13 mouse cellular contexts compared by ENCODE assay signal in the genomic region with DNA sequence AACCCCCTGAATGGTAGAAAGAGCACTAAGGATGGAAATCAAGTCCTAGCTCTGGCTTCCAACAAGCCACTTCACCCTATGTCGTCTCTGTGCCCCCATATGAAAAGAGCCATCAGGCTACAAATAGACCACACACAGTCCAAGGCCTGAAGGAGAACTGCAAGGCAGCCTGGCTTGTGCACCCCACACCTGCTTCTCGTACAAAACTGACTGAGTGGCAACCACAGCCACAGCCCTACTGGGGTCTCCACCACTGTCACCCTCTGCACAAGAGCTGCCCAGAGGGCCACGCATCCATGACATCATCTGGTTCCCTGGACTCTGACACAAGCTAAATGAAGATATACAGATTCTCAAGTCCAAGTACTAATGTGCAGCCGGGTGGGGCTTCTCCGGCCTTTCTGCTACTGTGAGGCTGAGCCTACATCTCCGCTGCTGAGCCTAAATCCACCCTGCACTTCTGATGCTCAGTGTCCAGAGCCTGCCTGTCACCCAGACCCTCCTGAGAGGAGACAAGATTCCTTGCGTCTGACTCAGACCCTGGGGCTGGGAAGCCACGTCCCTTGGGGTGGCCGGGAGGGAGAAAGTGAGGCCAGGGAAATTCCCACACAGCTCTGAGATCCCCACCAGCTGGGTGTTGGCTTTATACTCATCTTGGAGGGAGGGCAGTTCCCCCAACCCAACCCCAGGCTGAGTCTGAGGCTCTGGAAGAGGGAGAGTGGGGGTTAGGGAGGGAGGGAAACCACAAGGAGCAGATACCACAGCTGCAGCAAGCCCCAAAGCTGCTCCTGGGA.
DNase-seq lines count a peak whose midpoint lies in the region; ATAC-seq lines count a peak whose summit lies in the region.
"Had no signal": no experiment of that assay in that cellular context is flagged by ENCODE, and none has a peak within 500 bp of the region (broad histone marks: within the 10 kb centered on the region; RNA-seq: fewer than 3 reads in every experiment).

No protein-coding gene starts in this region.

- no peak overlapping the region for H3K4me2 ChIP-seq in kidney, embryonic 16.5 days (replicated peaks; ENCODE audit: low read depth, low read length)
- no peak overlapping the region for H3K4me2 ChIP-seq in stomach, embryonic 16.5 days (ENCODE audit: low read depth, low read length)
- no peak overlapping the region for H3K4me2 ChIP-seq in liver, embryonic 11.5 days
- H3K4me2 ChIP-seq: heart, embryonic 15.5 days; liver, embryonic 13.5 days; midbrain, embryonic 11.5 days had no signal

- H3K4me3 ChIP-seq in kidney, embryonic 16.5 days (ENCODE audit: low read length) = no peak overlapping the region
- no peak overlapping the region for H3K4me3 ChIP-seq in stomach, embryonic 16.5 days (replicated peaks; ENCODE audit: low read length)
- H3K4me3 ChIP-seq in liver, embryonic 11.5 days (ENCODE audit: low read depth, low read length) = no peak overlapping the region
- H3K4me3 ChIP-seq: heart, embryonic 15.5 days; liver, embryonic 13.5 days had no signal

- no peaks in the 10 kb centered on the region for H3K27me3 ChIP-seq in kidney, embryonic 16.5 days (ENCODE audit: insufficient read depth, low read length)
- H3K27me3 ChIP-seq in stomach, embryonic 16.5 days (ENCODE audit: control insufficient read depth, insufficient read depth, low read length) = no peaks in the 10 kb centered on the region
- H3K27me3 ChIP-seq in liver, embryonic 11.5 days (replicated peaks; ENCODE audit: control insufficient read depth, insufficient read depth, low read length) = no peaks in the 10 kb centered on the region
- H3K27me3 ChIP-seq: heart, embryonic 15.5 days; liver, embryonic 13.5 days had no signal

- intact Hi-C loops in heart, postnatal 25 days (cut with DNase I) = no loop called here

- no peak for DNase-seq in kidney, adult 18-20 months
- peak; percentile 56 for DNase-seq in heart, postnatal 25 days (ENCODE audit: low spot score)
- no peak for DNase-seq in right cerebral cortex, postnatal 36 days (ENCODE audit: low spot score in 2 of 2)
- no peak for DNase-seq in liver, embryonic 11.5 days (ENCODE audit: low spot score)
- DNase-seq: liver, embryonic 13.5 days had no signal

- H3K9ac ChIP-seq in kidney, embryonic 16.5 days (replicated peaks; ENCODE audit: low read length) = no peak overlapping the region
- H3K9ac ChIP-seq in stomach, embryonic 16.5 days (ENCODE audit: low read length) = no peak overlapping the region
- no peak overlapping the region for H3K9ac ChIP-seq in liver, embryonic 11.5 days (ENCODE audit: low read depth, low read length)
- H3K9ac ChIP-seq: heart, embryonic 15.5 days; liver, embryonic 13.5 days had no signal

- no peaks in the 10 kb centered on the region for H3K4me1 ChIP-seq in kidney, embryonic 16.5 days (ENCODE audit: insufficient read depth, low read length)
- peaks cover 4% of the 10 kb centered on the region for H3K4me1 ChIP-seq in stomach, embryonic 16.5 days (ENCODE audit: control insufficient read depth, insufficient read depth, low read length)
- H3K4me1 ChIP-seq in liver, embryonic 11.5 days (replicated peaks; ENCODE audit: control insufficient read depth, insufficient read depth, low read length) = 0 out of 2 replicates have a peak, but pooled peaks cover 2% of the 10 kb centered on the region

- no peaks in the 10 kb centered on the region for H3K36me3 ChIP-seq in kidney, embryonic 16.5 days (ENCODE audit: insufficient read depth, low read length)
- no peaks in the 10 kb centered on the region for H3K36me3 ChIP-seq in stomach, embryonic 16.5 days (ENCODE audit: control insufficient read depth, insufficient read depth, low read length)
- no peaks in the 10 kb centered on the region for H3K36me3 ChIP-seq in liver, embryonic 11.5 days (ENCODE audit: control insufficient read depth, insufficient read depth, low read length)
- H3K36me3 ChIP-seq: G1E; heart, embryonic 15.5 days; liver, embryonic 13.5 days had no signal

- peak; percentile 55 for ATAC-seq in kidney, embryonic 16.5 days (ENCODE audit: low FRiP score, low TSS enrichment)
- peak; percentile 46 for ATAC-seq in common myeloid progenitor, adult 5-6 weeks (replicated peaks; ENCODE audit: low read depth, poor library complexity, severe bottlenecking)
- ATAC-seq in stomach, embryonic 16.5 days (ENCODE audit: insufficient read depth, low FRiP score) = peak; percentile 87
- no peak for ATAC-seq in erythroid progenitor cell, adult 5-6 weeks (replicated peaks; ENCODE audit: low FRiP score, poor library complexity, severe bottlenecking)
- ATAC-seq in liver, embryonic 11.5 days (replicated peaks; ENCODE audit: low FRiP score) = no peak
- ATAC-seq: forebrain, embryonic 14.5 days had no signal

- H3K27ac ChIP-seq in kidney, embryonic 16.5 days (ENCODE audit: low read length) = no peak overlapping the region
- peak overlapping the region; percentile 22 for H3K27ac ChIP-seq in stomach, embryonic 16.5 days (ENCODE audit: low read length)
- no peak overlapping the region for H3K27ac ChIP-seq in liver, embryonic 11.5 days (ENCODE audit: low read depth, low read length)
- H3K27ac ChIP-seq: heart, embryonic 15.5 days; liver, embryonic 13.5 days had no signal

- H3K9me3 ChIP-seq in kidney, embryonic 16.5 days (ENCODE audit: low read length) = no peaks in the 10 kb centered on the region
- no peaks in the 10 kb centered on the region for H3K9me3 ChIP-seq in stomach, embryonic 16.5 days (replicated peaks; ENCODE audit: control insufficient read depth, low read length)
- H3K9me3 ChIP-seq in liver, embryonic 11.5 days (ENCODE audit: control insufficient read depth, low read length) = no peaks in the 10 kb centered on the region
- H3K9me3 ChIP-seq: G1E; heart, embryonic 15.5 days; liver, embryonic 13.5 days had no signal

- WGBS in kidney, embryonic 16.5 days = 65% methylated on average over 9 of the region's 9 CpGs
- 54% methylated on average over 9 of the region's 9 CpGs for WGBS in stomach, embryonic 16.5 days
- 64% methylated on average over 9 of the region's 9 CpGs for WGBS in liver, embryonic 11.5 days

Comparison
In these comparisons a context has a peak if more than half of its experiments do, and no peak if none do; other contexts are left out.
1. ATAC-seq: peak in kidney, embryonic 16.5 days (single experiment), common myeloid progenitor, adult 5-6 weeks (single experiment) and stomach, embryonic 16.5 days (single experiment); none in erythroid progenitor cell, adult 5-6 weeks (single experiment) and liver, embryonic 11.5 days (single experiment).